Mouse (Mus musculus): ENCODE measurements around the gene Gzmc. TPM values are rescaled to one million over a fixed set of nuclear protein-coding genes. Genes with fewer than 3 reads are reported as not detected.
"Not testable (repeated sequence)": the region's sequence is repeated elsewhere in the genome, so short reads cannot be mapped to it uniquely, and the experiment has no call there.

Gzmc gene
- polyA plus RNA-seq, 1 experiment: not detected

DNA sequence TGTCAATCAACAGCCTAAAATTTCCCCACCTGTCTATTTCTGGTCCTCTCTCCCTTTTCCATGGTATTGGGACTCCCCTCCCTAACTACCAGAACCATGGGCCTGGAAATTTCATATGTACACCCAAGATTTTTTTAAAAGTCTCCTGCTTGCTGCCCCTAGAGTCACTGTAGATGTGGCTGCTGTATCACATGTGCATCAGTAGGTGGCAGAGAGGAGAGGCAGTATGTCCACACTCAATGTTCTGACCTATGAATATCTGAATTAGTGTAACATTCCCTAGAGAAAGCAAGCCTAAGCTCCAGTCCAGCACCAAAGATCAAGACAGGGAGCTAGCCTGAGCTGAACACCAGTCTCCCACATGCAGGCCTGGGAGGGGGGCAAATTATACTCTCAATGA lies 6.0 kb upstream of the Gzmc start:
- DNase-seq (ENCODE audit: low read depth in 1 of 2, low spot score in 2 of 2): no peak
- no peaks in the 10 kb centered on the region for H3K4me1 ChIP-seq (ENCODE audit: control insufficient read depth, insufficient read depth, insufficient read length)
- no peaks in the 10 kb centered on the region for H3K27me3 ChIP-seq (ENCODE audit: control insufficient read depth, insufficient read depth, low read length)
- no peak for TF ChIP-seq POLR2A (IDR thresholded peaks at IDR 0.05; ENCODE audit: low read depth, low read length)
- TF ChIP-seq CTCF (IDR thresholded peaks at IDR 0.05; ENCODE audit: extremely low read depth, insufficient read depth, insufficient read length, insufficient replicate concordance): no peak
- no peaks in the 10 kb centered on the region for H3K36me3 ChIP-seq (ENCODE audit: control insufficient read depth, insufficient read depth, low read length)
- H3K4me3 ChIP-seq (ENCODE audit: extremely low read depth, insufficient read depth, insufficient read length): no peak overlapping the region
- no peak overlapping the region for H3K27ac ChIP-seq (ENCODE audit: insufficient read depth, low read length)

- H3K4me1 ChIP-seq (ENCODE audit: control insufficient read depth, insufficient read depth, insufficient read length): no peaks in the 10 kb centered on the region
- DNase-seq (ENCODE audit: low read depth in 1 of 2, low spot score in 2 of 2): no peak
- no peaks in the 10 kb centered on the region for H3K36me3 ChIP-seq (ENCODE audit: control insufficient read depth, insufficient read depth, low read length)
- TF ChIP-seq POLR2A (IDR thresholded peaks at IDR 0.05; ENCODE audit: low read depth, low read length): no peak
- WGBS: 83% methylated on average over 4 of the region's 4 CpGs
- H3K27me3 ChIP-seq (ENCODE audit: control insufficient read depth, insufficient read depth, low read length): no peaks in the 10 kb centered on the region
- H3K4me3 ChIP-seq (ENCODE audit: extremely low read depth, insufficient read depth, insufficient read length): no peak within 1 kb of the TSS
- H3K27ac ChIP-seq (ENCODE audit: insufficient read depth, low read length): no peak within 1 kb of the TSS
Observed at GRCm38 (mm10) chr14:56211317-56211716, 23.1 kb downstream of the Gzmc start, which contains the start of gene Gzmf. Gene Gzmf, minus strand, starts transcription at chr14:56211417.

- DNase-seq (ENCODE audit: low read depth in 1 of 2, low spot score in 2 of 2): no peak
- Histone ChIP-seq H3K27ac (ENCODE audit: insufficient read depth, low read length) (no peak overlapping the region), H3K27me3 (ENCODE audit: control insufficient read depth, insufficient read depth, low read length) (no peaks in the 10 kb centered on the region), H3K36me3 (ENCODE audit: control insufficient read depth, insufficient read depth, low read length) (no peaks in the 10 kb centered on the region), H3K4me1 (ENCODE audit: control insufficient read depth, insufficient read depth, insufficient read length) (no peaks in the 10 kb centered on the region), H3K4me3 (ENCODE audit: extremely low read depth, insufficient read depth, insufficient read length) (no peak overlapping the region)
- no peak for TF ChIP-seq POLR2A (IDR thresholded peaks at IDR 0.05; ENCODE audit: low read depth, low read length)
- no peak for TF ChIP-seq CTCF (IDR thresholded peaks at IDR 0.05; ENCODE audit: extremely low read depth, insufficient read depth, insufficient read length, insufficient replicate concordance)
- WGBS: 70% methylated on average over 1 of the region's 1 CpGs
Observed at GRCm38 (mm10) chr14:56205613-56206012, 28.8 kb downstream of the Gzmc start.

DNA sequence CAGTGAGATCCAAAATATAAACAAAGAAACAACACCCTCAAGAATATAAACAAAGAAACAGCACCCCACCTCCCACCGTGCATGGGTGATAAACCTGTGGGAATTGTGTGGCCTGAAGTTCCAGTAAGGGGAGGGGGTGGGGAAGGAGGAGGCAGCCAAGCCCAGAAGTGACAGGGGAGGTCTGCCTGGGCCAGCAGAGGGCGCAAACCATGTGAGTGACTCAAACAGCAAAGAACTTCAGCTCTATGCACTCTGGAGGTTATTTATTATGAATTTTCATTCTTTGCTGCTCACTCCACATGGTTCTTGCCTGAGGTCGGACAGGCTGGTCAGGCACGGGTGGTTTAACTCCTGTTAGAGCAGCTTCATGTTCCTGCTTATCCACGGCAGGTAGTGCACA lies 29.4 kb downstream of the Gzmc start:
- not testable (repeated sequence) for H3K27ac ChIP-seq (ENCODE audit: insufficient read depth, low read length); H3K36me3 ChIP-seq (ENCODE audit: control insufficient read depth, insufficient read depth, low read length); H3K4me3 ChIP-seq (ENCODE audit: extremely low read depth, insufficient read depth, insufficient read length); H3K27me3 ChIP-seq (ENCODE audit: control insufficient read depth, insufficient read depth, low read length); H3K4me1 ChIP-seq (ENCODE audit: control insufficient read depth, insufficient read depth, insufficient read length)
- peak; percentile 35; the same call in 1 of the 2 replicates for TF ChIP-seq CTCF (IDR thresholded peaks at IDR 0.05; ENCODE audit: extremely low read depth, insufficient read depth, insufficient read length, insufficient replicate concordance)
- 36% methylated on average over 5 of the region's 5 CpGs for WGBS
- peak in 1 of 2 experiments; percentile 19 for DNase-seq (ENCODE audit: low read depth in 1 of 2, low spot score in 2 of 2)

DNA sequence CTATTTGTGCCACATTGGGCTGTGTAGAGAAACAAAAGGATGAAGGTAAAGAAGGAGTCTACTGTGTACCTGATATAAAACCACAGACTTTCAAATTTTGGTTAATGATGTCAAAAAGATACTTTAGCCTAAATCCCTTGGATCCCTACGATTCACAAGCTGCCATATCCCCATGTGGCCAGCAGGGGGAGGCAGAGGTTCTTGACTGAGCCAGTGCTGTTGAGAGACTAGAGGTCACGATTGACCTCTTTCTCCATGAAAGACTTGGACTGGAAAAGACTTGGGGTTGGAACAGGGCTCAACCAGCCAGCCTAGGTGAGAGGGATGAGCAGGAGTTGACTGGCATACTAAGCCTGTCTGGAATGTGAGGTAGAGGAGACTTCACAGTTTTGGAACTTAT lies 30.5 kb downstream of the Gzmc start:
- no peak overlapping the region for H3K27ac ChIP-seq (ENCODE audit: insufficient read depth, low read length)
- 5% methylated on average over 2 of the region's 2 CpGs for WGBS
- no peak overlapping the region for H3K4me3 ChIP-seq (ENCODE audit: extremely low read depth, insufficient read depth, insufficient read length)
- no peaks in the 10 kb centered on the region for H3K4me1 ChIP-seq (ENCODE audit: control insufficient read depth, insufficient read depth, insufficient read length)
- no peaks in the 10 kb centered on the region for H3K36me3 ChIP-seq (ENCODE audit: control insufficient read depth, insufficient read depth, low read length)
- peak in 1 of 2 experiments; percentile 53 for DNase-seq (ENCODE audit: low read depth in 1 of 2, low spot score in 2 of 2)
- TF ChIP-seq POLR2A (IDR thresholded peaks at IDR 0.05; ENCODE audit: low read depth, low read length): no peak
- TF ChIP-seq CTCF (IDR thresholded peaks at IDR 0.05; ENCODE audit: extremely low read depth, insufficient read depth, insufficient read length, insufficient replicate concordance): peak; percentile 73; the same call in 1 of the 2 replicates
- H3K27me3 ChIP-seq (ENCODE audit: control insufficient read depth, insufficient read depth, low read length): no peaks in the 10 kb centered on the region

DNA sequence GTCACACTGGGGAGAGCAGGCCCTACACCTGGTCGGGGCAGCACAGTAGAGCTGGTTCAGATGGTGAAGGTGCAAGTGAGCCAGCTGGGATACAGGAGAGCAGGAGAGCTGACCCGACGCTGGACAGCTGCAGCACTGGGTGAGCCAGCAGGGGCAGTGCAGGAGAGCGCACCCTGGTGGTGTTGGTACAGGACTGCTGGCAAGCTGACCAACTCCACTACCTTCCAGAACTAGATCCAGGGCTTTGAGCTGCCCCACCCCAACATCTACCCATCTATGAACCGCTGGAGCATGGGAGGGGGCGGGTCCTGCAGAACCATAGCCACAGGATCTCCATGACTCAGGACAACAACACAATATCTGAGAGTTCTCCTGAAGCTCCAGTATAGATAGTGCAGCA lies 47.5 kb downstream of the Gzmc start:
- no peaks in the 10 kb centered on the region for H3K27me3 ChIP-seq (ENCODE audit: control insufficient read depth, insufficient read depth, low read length)
- no peaks in the 10 kb centered on the region for H3K36me3 ChIP-seq (ENCODE audit: control insufficient read depth, insufficient read depth, low read length)
- DNase-seq (ENCODE audit: low read depth in 1 of 2, low spot score in 2 of 2): no peak
- 48% methylated on average over 6 of the region's 6 CpGs for WGBS
- H3K4me1 ChIP-seq (ENCODE audit: control insufficient read depth, insufficient read depth, insufficient read length): no peaks in the 10 kb centered on the region
- no peak overlapping the region for H3K4me3 ChIP-seq (ENCODE audit: extremely low read depth, insufficient read depth, insufficient read length)
- TF ChIP-seq POLR2A (IDR thresholded peaks at IDR 0.05; ENCODE audit: low read depth, low read length) (no peak), CTCF (IDR thresholded peaks at IDR 0.05; ENCODE audit: extremely low read depth, insufficient read depth, insufficient read length, insufficient replicate concordance) (no peak)
- no peak overlapping the region for H3K27ac ChIP-seq (ENCODE audit: insufficient read depth, low read length)

GRCm38 (mm10) chr14:56186521-56186920 lies 47.9 kb downstream of the Gzmc start:
- no peaks in the 10 kb centered on the region for H3K4me1 ChIP-seq (ENCODE audit: control insufficient read depth, insufficient read depth, insufficient read length)
- 77% methylated on average over 5 of the region's 5 CpGs for WGBS
- H3K27me3 ChIP-seq (ENCODE audit: control insufficient read depth, insufficient read depth, low read length): no peaks in the 10 kb centered on the region
- TF ChIP-seq CTCF (IDR thresholded peaks at IDR 0.05; ENCODE audit: extremely low read depth, insufficient read depth, insufficient read length, insufficient replicate concordance) (no peak), POLR2A (IDR thresholded peaks at IDR 0.05; ENCODE audit: low read depth, low read length) (no peak)
- no peak overlapping the region for H3K27ac ChIP-seq (ENCODE audit: insufficient read depth, low read length)
- no peak overlapping the region for H3K4me3 ChIP-seq (ENCODE audit: extremely low read depth, insufficient read depth, insufficient read length)
- no peaks in the 10 kb centered on the region for H3K36me3 ChIP-seq (ENCODE audit: control insufficient read depth, insufficient read depth, low read length)
- no peak for DNase-seq (ENCODE audit: low read depth in 1 of 2, low spot score in 2 of 2)

Other genes with a start within 250 kb of the Gzmc start
- 0.18 and 0.26 TPM in 2 replicates for gene Mcpt1, start 216.7 kb downstream of the Gzmc start, polyA plus RNA-seq (2012; rRNA removed)
- not detected in 2 replicates for gene Mcpt9, start 204.2 kb downstream of the Gzmc start, polyA plus RNA-seq (2012; rRNA removed)
- 0.12 TPM in 1 of 2 replicates, not detected in the other for gene Mcpt2, start 192.6 kb downstream of the Gzmc start, polyA plus RNA-seq (2012; rRNA removed)
- gene Mcpt4, start 172.3 kb downstream of the Gzmc start, polyA plus RNA-seq (2012; rRNA removed): 0.23 TPM in 2 replicates
- 0.31 and 0.34 TPM in 2 replicates for gene Mcpt8, start 149.4 kb downstream of the Gzmc start, polyA plus RNA-seq (2012; rRNA removed)
- 1.7 and 2.0 TPM in 2 replicates for gene Ctsg, start 132.1 kb downstream of the Gzmc start, polyA plus RNA-seq (2012; rRNA removed)
- not detected in 2 replicates for gene Gzme, start 114.0 kb downstream of the Gzmc start, polyA plus RNA-seq (2012; rRNA removed)
- not detected in 2 replicates for gene Gzmd, start 102.0 kb downstream of the Gzmc start, polyA plus RNA-seq (2012; rRNA removed)
- not detected in 2 replicates for gene Gzmg, start 75.1 kb downstream of the Gzmc start, polyA plus RNA-seq (2012; rRNA removed)
- not detected in 2 replicates for gene Gzmn, start 60.1 kb downstream of the Gzmc start, polyA plus RNA-seq (2012; rRNA removed)
- gene Gzmf, start 23.2 kb downstream of the Gzmc start, polyA plus RNA-seq (2012; rRNA removed): not detected in 2 replicates
- 2.6 and 2.7 TPM in 2 replicates for gene Gzmb, start 27.6 kb upstream of the Gzmc start, polyA plus RNA-seq (2012; rRNA removed)
- gene Atp12a, start 130.4 kb upstream of the Gzmc start, polyA plus RNA-seq (2012; rRNA removed): not detected in 2 replicates
- gene Rnf17, start 167.9 kb upstream of the Gzmc start, polyA plus RNA-seq (2012; rRNA removed): 0.02 and 0.04 TPM in 2 replicates

Data from spleen, adult 2 months (tissue).